Mouse (Mus musculus): ENCODE measurements around the gene Sox9. TPM values are rescaled to one million over a fixed set of nuclear protein-coding genes. Genes with fewer than 3 reads are reported as not detected.

The Sox9 gene
- total and polyA plus RNA-seq, 3 experiments = 0.05 TPM; not detected in 2

- Histone ChIP-seq H3K4me1 (ENCODE audit: insufficient read depth, low read depth, low read length) (no peaks in the 10 kb centered on the region), H3K9me3 (replicated peaks) (peaks cover 60% of the 10 kb centered on the region), H3K27me3 (ENCODE audit: insufficient read depth, low read length) (no peaks in the 10 kb centered on the region), H3K4me3 (ENCODE audit: low read depth, low read length) (no peak overlapping the region), H3K36me3 (replicated peaks) (no peaks in the 10 kb centered on the region)
- no peak for DNase-seq (ENCODE audit: low spot score)
- no peak for TF ChIP-seq GATA2 (IDR thresholded peaks at IDR 0.05; ENCODE audit: borderline replicate concordance, low read depth, low read length)
- TF ChIP-seq CTCF (IDR thresholded peaks at IDR 0.05; ENCODE audit: low read depth, low read length) = no peak
- no peak for TF ChIP-seq POLR2AphosphoS5 (IDR thresholded peaks at IDR 0.05; ENCODE audit: insufficient replicate concordance, low read depth, low read length)
- no peak for TF ChIP-seq TAL1 (conservative IDR thresholded peaks at IDR 0.05; ENCODE audit: low read depth, low read length)
- TF ChIP-seq GATA1 (IDR thresholded peaks at IDR 0.05; ENCODE audit: borderline replicate concordance, low read length) = no peak
- no peak for ATAC-seq (ENCODE audit: extremely low read depth, insufficient number of reproducible peaks, low FRiP score, poor library complexity, severe bottlenecking)
Measured at GRCm38 (mm10) chr11:112824146-112824545, 42.1 kb downstream of the Sox9 start.

GRCm38 (mm10) chr11:112826193-112827043 is 44.4 kb downstream of the Sox9 start:
- peaks cover 67% of the 10 kb centered on the region for H3K9me3 ChIP-seq (replicated peaks)
- no peaks in the 10 kb centered on the region for H3K4me1 ChIP-seq (ENCODE audit: insufficient read depth, low read depth, low read length)
- H3K36me3 ChIP-seq (replicated peaks) = no peaks in the 10 kb centered on the region
- TF ChIP-seq GATA1 (IDR thresholded peaks at IDR 0.05; ENCODE audit: borderline replicate concordance, low read length) (no peak), TAL1 (conservative IDR thresholded peaks at IDR 0.05; ENCODE audit: low read depth, low read length) (no peak), CTCF (IDR thresholded peaks at IDR 0.05; ENCODE audit: low read depth, low read length) (no peak), GATA2 (IDR thresholded peaks at IDR 0.05; ENCODE audit: borderline replicate concordance, low read depth, low read length) (no peak)
- no peaks in the 10 kb centered on the region for H3K27me3 ChIP-seq (ENCODE audit: insufficient read depth, low read length)
- H3K4me3 ChIP-seq (ENCODE audit: low read depth, low read length) = no peak overlapping the region
- ATAC-seq (ENCODE audit: extremely low read depth, insufficient number of reproducible peaks, low FRiP score, poor library complexity, severe bottlenecking) = no peak
- DNase-seq (ENCODE audit: low spot score) = no peak

GRCm38 (mm10) chr11:112827044-112827347 is 45.0 kb downstream of the Sox9 start:
- Histone ChIP-seq H3K36me3 (replicated peaks) (no peaks in the 10 kb centered on the region), H3K4me3 (ENCODE audit: low read depth, low read length) (no peak overlapping the region), H3K27me3 (ENCODE audit: insufficient read depth, low read length) (no peaks in the 10 kb centered on the region), H3K4me1 (ENCODE audit: insufficient read depth, low read depth, low read length) (no peaks in the 10 kb centered on the region), H3K9me3 (replicated peaks) (peaks cover 72% of the 10 kb centered on the region)
- TF ChIP-seq GATA2 (IDR thresholded peaks at IDR 0.05; ENCODE audit: borderline replicate concordance, low read depth, low read length) (no peak), GATA1 (IDR thresholded peaks at IDR 0.05; ENCODE audit: borderline replicate concordance, low read length) (no peak)
- ATAC-seq (ENCODE audit: extremely low read depth, insufficient number of reproducible peaks, low FRiP score, poor library complexity, severe bottlenecking) = no peak
- no peak for DNase-seq (ENCODE audit: low spot score)

- Histone ChIP-seq H3K4me1 (ENCODE audit: insufficient read depth, low read depth, low read length) (no peaks in the 10 kb centered on the region), H3K27me3 (ENCODE audit: insufficient read depth, low read length) (no peaks in the 10 kb centered on the region), H3K36me3 (replicated peaks) (no peaks in the 10 kb centered on the region), H3K9me3 (replicated peaks) (peaks cover 78% of the 10 kb centered on the region), H3K4me3 (ENCODE audit: low read depth, low read length) (no peak overlapping the region)
- ATAC-seq (ENCODE audit: extremely low read depth, insufficient number of reproducible peaks, low FRiP score, poor library complexity, severe bottlenecking) (no peak), DNase-seq (ENCODE audit: low spot score) (no peak)
- TF ChIP-seq GATA1 (IDR thresholded peaks at IDR 0.05; ENCODE audit: borderline replicate concordance, low read length) = no peak
- TF ChIP-seq GATA2 (IDR thresholded peaks at IDR 0.05; ENCODE audit: borderline replicate concordance, low read depth, low read length) = no peak
- TF ChIP-seq POLR2AphosphoS5 (IDR thresholded peaks at IDR 0.05; ENCODE audit: insufficient replicate concordance, low read depth, low read length) = no peak
- TF ChIP-seq CTCF (IDR thresholded peaks at IDR 0.05; ENCODE audit: low read depth, low read length) = no peak
- TF ChIP-seq TAL1 (conservative IDR thresholded peaks at IDR 0.05; ENCODE audit: low read depth, low read length) = no peak
Measured at GRCm38 (mm10) chr11:112828553-112829287, 46.7 kb downstream of the Sox9 start.

GRCm38 (mm10) chr11:112834245-112835005 is 52.4 kb downstream of the Sox9 start:
- no peak for DNase-seq (ENCODE audit: low spot score)
- no peak for ATAC-seq (ENCODE audit: extremely low read depth, insufficient number of reproducible peaks, low FRiP score, poor library complexity, severe bottlenecking)
- H3K27me3 ChIP-seq (ENCODE audit: insufficient read depth, low read length) = no peaks in the 10 kb centered on the region
- no peak overlapping the region for H3K4me3 ChIP-seq (ENCODE audit: low read depth, low read length)
- H3K9me3 ChIP-seq (replicated peaks) = peaks cover 73% of the 10 kb centered on the region
- H3K4me1 ChIP-seq (ENCODE audit: insufficient read depth, low read depth, low read length) = no peaks in the 10 kb centered on the region
- no peaks in the 10 kb centered on the region for H3K36me3 ChIP-seq (replicated peaks)
- TF ChIP-seq POLR2AphosphoS5 (IDR thresholded peaks at IDR 0.05; ENCODE audit: insufficient replicate concordance, low read depth, low read length) = no peak
- no peak for TF ChIP-seq CTCF (IDR thresholded peaks at IDR 0.05; ENCODE audit: low read depth, low read length)
- no peak for TF ChIP-seq TAL1 (conservative IDR thresholded peaks at IDR 0.05; ENCODE audit: low read depth, low read length)
- no peak for TF ChIP-seq GATA2 (IDR thresholded peaks at IDR 0.05; ENCODE audit: borderline replicate concordance, low read depth, low read length)
- no peak for TF ChIP-seq GATA1 (IDR thresholded peaks at IDR 0.05; ENCODE audit: borderline replicate concordance, low read length)

All from G1E (cell line).